Mouse (Mus musculus) C2C12 (cell line): Measurements from ENCODE around the gene Gpr62.

Source experiments
- CEBPB ChIP-seq: IDR thresholded peaks from one replicate; pipeline ENCODE4 v1.6.1; 2011; ENCODE audit warnings: low read depth, mild to moderate bottlenecking, control low read depth, moderate library complexity
- CTCF ChIP-seq: IDR thresholded peaks from one replicate; pipeline ENCODE4 v1.5.1; 2011; ENCODE audit not compliant: control insufficient read depth, insufficient read depth, insufficient read length
- FOSL1 ChIP-seq: IDR thresholded peaks from one replicate; pipeline ENCODE4 v1.8.0; 2011; ENCODE audit warnings: mild to moderate bottlenecking, low read length; ENCODE audit not compliant: poor library complexity, insufficient read depth, severe bottlenecking
- MAX ChIP-seq: IDR thresholded peaks from one replicate; pipeline ENCODE4 v1.6.1; 2011; ENCODE audit warnings: mild to moderate bottlenecking, control low read depth
- MYOD1 ChIP-seq: IDR thresholded peaks from one replicate; pipeline ENCODE4 v1.6.1; 2011; ENCODE audit warnings: low read depth; ENCODE audit not compliant: control insufficient read depth, insufficient read length
- MYOG ChIP-seq: IDR thresholded peaks from one replicate; pipeline ENCODE4 v1.6.1; 2011; ENCODE audit not compliant: control insufficient read depth, insufficient read length; ENCODE audit errors: extremely low read depth
- USF1 ChIP-seq: IDR thresholded peaks from one replicate; pipeline ENCODE4 v1.6.1; 2011; ENCODE audit warnings: low read depth, mild to moderate bottlenecking, control low read depth, moderate library complexity

DNA sequence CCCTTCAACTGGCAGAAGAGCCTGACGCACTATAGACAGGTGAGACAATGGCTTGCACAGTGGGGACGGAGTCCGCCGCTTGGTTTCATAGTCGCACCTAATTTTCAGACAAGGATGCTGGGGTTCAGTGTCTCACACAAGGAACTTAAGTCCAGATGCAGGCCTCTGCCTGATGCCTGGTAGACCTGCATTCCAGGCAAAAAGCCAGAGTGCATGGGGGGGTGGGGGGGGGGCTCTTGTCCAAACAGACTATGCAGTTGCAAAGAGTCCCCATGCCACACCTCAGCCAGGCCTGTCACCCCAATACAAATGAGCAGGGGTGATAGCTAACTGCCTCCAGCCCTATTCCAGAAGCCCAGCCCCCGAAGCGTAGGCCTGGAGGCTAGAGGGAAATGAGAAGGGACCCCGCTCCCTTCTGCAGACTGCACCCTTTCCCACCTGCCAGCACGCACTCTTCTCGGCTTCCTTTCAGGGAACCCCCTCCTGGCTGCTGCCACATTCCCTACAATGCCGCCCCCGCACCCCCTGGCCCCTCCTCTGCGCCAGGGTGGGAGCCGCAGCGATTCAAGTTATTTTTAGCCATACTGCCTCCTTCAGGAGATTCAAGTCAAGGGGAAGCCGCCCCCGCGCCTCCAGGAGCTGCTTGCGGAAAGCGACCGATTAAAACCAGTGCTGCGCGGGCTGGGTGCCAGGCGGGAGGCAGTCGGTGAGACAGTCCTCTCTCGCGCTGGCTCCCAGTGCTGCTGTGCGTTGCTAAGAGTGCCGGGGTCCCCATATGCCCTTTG lies 47.7 kb downstream of the Gpr62 start:
- TF ChIP-seq CTCF: no peak
- no peak for TF ChIP-seq FOSL1
- no peak for TF ChIP-seq CEBPB
- TF ChIP-seq MYOD1: no peak
- no peak for TF ChIP-seq USF1
- TF ChIP-seq MAX: no peak
- no peak for TF ChIP-seq MYOG
